Mouse (Mus musculus) WW6 (cell line): Measurements from ENCODE around the gene Fyn.

ENCODE experiments used
- DNase-seq: peaks from one replicate; pipeline ENCODE4 v3.0.0-alpha.2; 2013; ENCODE audit warnings: low read depth, low spot score

Gene Fyn

DNA sequence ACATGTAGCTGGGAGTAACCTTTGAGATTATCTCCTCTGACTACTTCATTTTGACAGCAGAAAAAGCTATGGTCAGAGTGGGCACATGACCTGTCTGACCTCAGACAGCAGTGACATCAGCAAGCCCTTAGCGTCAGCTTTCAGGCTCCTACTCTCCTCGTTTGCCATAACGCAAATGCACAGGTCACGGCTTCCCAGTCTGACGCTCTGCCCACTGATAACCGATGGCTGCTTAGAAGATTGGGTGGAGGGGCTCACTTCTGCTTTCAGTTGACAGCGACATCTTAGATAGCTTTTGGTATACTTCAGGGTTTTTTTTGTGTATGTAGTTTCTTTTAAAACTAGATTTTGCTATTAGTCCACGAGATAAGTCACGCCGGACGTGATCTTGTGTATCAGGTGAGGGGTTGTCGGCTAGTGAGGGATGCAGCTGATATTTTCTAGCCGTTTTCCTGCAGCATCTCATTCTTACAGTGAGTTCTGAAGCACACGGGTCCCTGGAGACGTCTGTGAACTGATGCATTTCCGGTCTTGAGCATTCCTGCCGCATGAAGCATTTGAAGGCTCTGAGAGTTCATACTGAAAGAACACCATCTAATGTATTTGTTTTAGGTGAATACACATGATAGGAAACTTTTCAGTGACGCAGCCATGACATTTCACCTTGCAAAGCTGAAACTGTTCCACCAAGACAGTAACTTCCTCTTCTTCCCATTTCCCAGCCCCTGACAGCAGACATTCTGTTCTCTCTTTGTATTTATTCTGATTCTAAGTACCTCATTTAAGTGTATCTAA is 44.4 kb downstream of the Fyn start:
- DNase-seq = no peak

DNA sequence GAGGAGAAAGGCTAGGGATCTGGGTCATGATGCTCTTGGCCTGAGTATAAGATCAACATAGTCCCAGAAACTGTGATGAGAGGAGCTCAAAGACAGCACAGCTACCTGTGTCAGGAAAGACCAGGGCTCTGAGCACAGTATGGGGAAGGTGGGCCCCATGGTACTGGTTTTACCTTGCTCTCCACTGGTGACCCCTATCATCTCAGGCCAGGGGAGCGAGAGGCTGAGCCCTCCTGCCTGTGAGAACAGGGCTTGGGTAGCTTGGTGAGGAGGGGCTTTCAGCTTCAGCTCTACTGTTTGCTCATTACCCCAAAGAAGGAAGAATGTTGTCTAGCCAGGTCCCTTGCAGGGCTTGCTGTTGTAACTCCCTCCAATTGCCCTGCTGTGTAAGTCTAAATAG is 45.4 kb downstream of the Fyn start:
- no peak for DNase-seq

DNA sequence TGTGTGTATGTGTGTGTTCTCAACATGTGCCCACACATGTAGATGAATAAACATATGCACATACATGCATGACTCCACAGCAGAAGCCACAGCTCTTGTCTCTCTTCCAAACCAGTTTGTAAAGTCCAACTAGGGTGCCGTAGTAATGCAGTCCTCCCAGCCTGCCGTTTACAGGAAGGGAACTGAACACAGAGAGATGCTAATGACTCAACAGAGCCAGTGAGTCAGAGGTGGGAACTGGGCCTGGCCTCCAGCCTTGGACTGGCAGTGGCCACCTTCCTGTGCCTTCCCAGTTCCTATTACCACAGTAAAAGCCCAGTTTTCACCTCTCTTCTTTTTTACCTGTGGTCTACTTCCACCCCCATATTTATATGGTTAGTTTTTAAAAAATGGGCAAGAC is 46.9 kb downstream of the Fyn start:
- no peak for DNase-seq

DNA sequence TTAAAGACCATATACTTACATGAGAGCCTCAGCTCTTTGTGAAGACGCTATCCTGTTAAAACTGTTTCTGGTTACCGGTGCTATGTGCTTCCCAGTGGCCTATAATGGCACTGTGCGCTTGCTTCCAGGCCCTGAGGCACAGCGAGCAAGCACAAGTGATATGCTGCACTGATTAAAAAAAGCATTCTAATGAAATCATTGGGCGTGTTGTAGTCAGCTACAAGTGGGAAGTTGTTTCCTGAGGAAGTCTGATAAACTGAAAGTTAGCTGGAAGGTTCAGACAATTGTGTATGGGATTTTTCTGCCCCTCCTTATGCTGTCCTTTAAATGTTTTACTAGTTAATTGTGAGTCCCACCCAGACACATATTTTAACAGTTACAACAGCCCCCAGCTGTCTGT is 49.0 kb downstream of the Fyn start:
- no peak for DNase-seq

DNA sequence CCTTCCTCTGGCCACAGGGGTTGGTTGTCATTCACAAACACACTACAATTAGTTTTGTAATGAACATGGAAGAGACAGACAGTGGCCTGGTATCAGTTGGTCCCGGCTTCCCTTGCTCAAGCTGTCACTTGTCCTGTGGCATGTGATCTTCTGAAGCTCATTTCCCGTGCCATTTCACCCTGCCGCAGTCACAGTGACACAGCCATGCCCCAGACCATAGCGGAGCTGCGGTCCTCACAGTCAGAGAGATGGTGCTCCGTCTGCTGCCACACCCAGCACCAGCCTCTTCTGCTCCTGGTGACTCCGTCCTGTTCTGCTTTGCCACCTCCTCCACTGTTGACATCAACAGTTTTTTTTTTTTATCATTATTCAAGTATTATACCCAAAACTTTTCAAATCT is 49.7 kb downstream of the Fyn start:
- no peak for DNase-seq

- DNase-seq = no peak
Measured at GRCm38 (mm10) chr10:39420842-39421617, 52.4 kb downstream of the Fyn start.

GRCm38 (mm10) chr10:39421772-39422171 is 53.1 kb downstream of the Fyn start:
- DNase-seq = no peak

GRCm38 (mm10) chr10:39424643-39425042 is 56.0 kb downstream of the Fyn start:
- no peak for DNase-seq

GRCm38 (mm10) chr10:39426033-39426432 is 57.4 kb downstream of the Fyn start:
- DNase-seq = no peak

DNA sequence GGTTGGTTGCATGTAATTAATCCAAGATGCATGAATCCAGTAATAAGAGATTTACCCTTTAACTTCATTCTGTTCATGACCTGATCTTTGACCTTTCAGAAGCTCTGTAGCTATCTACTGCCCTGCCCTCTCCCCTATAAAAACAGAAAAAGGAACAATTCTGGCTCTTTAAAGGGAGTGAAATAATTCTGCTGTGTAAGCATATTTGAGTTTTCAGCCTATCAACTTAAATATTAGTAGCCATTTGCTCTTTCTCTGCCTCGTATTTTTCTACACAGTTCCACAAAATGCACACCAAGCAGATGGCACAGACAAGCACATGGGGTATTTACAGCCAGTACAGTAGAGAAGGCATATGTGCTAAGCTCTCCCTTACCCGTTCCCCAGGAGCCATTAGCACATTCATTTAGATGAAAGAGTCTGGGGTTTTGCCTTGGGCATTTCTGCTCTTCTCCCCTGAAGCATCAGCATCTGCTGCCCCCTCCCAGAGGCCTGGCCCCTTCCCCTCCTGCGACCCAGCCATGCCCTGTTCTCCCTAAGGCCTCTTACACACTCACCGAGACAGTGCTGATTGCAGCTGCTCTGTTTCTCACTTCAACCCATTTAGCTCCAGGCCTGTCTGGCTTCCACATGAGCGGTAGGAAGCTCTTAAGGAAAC is 58.3 kb downstream of the Fyn start:
- no peak for DNase-seq

- no peak for DNase-seq
Measured at GRCm38 (mm10) chr10:39429661-39430060, 61.0 kb downstream of the Fyn start.

- DNase-seq = no peak
Measured at GRCm38 (mm10) chr10:39430074-39430764, 61.6 kb downstream of the Fyn start.

- DNase-seq = no peak
Measured at GRCm38 (mm10) chr10:39431265-39431664, 62.6 kb downstream of the Fyn start.

DNA sequence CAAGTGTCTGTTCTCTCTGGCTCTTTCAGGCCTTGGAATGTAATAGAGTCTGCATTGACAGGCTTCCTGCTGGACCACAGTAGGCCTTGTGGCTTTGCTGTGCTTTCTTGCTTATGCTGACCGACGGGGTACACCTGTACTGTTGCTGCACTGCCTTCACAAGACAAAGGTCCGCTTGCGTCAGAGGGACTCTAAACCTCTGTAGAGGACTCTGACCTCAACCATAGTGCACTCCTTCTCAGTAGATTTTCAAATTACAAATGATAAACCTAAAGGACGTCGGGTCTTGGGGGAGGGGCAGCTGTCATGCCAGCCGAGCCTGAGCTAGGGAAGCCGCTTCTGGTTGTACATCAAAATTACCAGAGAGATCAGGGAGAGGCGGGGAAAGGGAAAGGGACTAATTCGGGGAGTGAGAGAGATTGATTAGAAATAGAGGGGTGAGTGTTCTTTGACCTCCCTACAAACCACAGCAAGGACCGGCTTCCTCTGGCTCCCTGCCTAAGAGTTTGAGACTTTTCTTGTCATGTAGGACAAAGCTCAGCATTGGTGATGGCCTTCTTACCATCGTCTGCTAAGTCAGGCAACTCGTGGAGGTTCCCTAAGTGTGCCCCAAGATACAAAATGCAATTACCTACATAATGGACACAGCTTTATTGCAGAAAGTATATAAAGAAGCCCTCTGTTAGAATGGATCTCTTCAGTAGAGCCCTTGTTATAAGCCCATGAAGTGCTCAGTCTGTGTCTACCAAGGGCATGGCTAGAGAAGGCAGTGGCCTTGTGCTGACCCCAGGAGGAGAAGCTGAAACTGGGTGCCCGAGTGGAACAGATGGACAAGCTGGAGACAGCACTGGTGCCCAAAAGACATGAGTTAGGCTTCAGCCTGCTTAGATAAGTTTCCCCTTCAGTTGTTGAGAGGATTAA is 64.3 kb downstream of the Fyn start:
- DNase-seq = no peak

DNA sequence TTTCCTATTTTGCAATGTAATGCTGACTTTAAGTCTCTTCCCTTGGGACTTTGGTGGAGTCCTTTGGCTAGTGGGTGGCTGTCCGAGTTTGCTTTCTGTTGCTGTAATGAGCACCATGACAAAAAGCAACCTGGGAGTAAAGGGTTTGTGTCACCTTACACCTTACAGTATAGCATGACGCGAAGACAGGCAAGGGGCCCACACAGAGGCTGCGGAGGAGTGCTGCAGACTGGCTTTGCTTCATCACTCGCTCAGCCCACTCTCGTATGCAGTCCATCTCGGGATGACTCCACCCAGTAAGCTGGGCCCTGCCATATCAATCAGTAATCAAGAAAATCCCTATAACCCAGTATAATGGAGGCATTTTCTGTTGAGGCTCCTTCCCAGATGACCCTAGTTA is 65.2 kb downstream of the Fyn start:
- no peak for DNase-seq

DNA sequence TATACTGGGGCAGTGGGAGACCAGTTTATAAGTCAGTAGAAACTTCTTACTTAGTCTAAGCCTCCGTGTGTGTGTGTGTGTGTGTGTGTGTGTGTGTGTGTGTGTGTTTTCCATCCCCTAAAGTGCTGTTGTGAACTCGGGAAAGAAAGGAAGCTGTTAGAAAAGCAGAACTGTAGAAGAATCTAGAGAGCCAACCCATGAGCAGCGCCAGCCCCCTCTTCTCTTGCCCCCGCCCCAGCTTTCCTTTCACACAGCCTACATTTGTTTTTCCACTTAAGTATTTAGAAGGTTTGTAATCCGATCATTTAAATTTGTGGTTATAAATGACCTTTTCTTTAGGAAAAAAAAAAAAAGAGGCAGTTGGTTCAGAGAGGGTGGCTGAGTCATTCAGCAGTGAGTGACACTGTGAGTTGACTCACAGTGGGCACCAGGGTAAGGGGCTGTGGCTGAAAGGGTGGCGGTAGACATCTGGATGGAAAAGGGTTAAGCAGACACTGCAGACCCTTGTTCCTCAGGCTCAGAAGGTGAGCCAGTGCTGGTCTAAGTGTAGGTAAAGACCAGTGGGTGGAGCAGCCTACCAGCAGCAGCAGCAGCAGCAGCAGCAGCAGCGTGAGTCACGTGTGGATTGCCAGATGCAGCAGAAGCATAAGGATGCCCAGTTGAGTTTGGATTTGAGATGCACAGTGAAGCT is 66.2 kb downstream of the Fyn start:
- no peak for DNase-seq

- DNase-seq = no peak
Measured at GRCm38 (mm10) chr10:39438905-39439304, 70.2 kb downstream of the Fyn start.

DNA sequence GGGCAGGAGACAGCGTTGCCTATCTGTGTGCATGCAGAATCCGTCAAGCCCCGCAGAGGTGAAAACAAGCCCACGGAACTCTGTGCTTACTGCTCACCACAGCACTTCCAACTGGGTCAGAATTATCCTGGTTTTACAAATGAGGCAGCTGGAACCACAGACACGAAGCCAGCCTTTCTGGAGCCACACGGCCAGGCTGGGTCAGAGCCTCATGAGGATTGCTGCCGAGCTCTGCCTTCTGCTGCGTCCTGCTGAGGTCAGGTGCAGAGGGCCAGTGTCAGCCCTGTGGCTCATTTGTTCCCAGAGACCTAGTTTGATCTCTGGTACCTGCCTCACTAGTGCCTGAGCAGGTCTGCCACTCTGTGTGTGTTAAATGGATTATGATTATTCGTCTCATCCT is 71.9 kb downstream of the Fyn start:
- DNase-seq = no peak

DNA sequence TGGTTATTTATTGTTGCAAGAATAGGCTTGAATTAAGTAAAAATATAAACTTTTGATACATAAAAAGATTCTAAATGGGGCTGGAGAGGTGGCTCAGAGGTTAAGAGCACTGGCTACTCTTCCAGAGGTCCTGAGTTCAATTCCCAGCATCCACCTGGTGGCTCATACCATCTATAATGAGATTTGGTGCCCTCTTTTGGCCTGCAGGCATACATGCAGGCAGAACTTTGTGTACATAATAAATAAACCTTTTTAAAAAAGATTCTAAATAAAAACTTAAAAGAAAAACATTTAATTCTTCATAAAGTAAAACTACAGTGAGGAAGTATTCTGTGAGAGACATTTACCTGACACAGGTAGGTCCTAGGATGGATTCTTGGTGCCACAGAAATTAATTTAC is 73.0 kb downstream of the Fyn start:
- no peak for DNase-seq

DNA sequence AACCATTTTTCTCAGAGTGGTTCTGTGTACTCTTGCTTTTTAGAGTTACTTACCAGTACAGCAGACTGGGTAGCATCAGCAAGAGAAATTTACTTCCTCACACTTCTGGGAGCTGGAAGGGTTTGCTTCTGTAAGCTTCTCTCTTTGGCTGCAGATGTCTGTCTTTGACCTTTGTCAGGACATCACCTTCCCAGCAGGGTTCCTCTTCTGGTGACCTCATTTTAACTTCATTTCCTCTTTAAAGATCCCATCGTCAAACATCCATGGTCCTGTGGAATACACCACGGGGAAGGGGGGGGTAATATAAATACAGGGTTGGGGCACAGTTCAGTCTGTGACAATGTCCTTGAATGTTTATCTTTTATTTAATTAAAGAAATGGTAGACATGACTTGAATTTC is 74.5 kb downstream of the Fyn start:
- no peak for DNase-seq
